Mouse (Mus musculus) gastrocnemius, postnatal 10 days (tissue): ENCODE measurements around the gene Tdgf1. TPM values are rescaled to one million over a fixed set of nuclear protein-coding genes. Genes with fewer than 3 reads are reported as not detected.

ENCODE experiments used
- DNase-seq: peaks from one replicate; pipeline ENCODE4 v3.0.0; 2021; ENCODE audit warnings: mixed read lengths
- total RNA-seq, 2 experiments: library from RNA; stranded (reverse); gene quantifications; 2 replicates each; pipeline ENCODE4 v1.2.3; 2021

The Tdgf1 gene
- total RNA-seq, 2 experiments from 2014 or later = not detected

DNA sequence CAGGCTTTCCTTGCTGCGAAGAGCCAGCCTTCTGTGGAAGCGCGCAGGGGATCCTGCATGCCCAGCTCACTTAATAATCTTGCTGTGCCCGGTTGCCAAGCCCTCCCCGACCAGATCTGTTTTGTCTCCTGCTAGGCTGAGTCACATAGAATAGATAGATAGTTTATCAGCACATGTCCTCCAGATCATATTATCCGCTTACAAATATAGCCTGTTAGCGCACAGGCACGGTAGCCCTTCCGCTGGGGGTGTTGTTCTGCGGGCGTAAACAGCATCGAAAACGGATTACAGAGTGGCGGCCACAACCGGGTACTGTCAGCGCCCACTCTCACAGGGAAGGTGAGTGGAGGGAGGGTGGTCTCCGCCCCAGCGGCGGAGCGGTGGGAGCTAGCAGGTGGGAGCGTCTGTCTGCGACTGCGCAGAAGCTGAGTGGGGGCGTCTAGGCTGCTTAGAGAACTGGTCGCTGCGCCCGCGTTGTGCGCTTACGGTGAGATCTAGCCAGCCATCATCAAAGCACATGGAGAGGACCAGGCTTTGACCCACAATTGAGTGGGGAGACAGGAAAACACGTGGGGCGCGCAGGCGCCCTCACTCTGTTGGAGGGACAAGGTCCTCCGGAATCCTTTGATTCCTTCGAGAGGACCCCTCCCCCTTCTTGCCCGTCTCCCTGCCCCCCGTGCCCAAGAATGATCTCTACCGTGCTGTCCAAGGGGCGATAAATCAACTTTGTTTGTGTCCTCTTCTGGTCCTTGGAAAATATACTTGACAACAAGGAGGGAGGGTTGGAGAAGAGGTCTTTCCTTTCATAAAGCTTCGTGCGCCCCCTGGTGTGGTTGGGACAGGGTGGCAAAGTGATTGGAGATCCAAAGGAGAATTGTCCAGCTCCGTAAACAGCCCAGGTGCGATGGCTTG lies 7.8 kb upstream of the Tdgf1 start:
- DNase-seq = peak; percentile 69

DNA sequence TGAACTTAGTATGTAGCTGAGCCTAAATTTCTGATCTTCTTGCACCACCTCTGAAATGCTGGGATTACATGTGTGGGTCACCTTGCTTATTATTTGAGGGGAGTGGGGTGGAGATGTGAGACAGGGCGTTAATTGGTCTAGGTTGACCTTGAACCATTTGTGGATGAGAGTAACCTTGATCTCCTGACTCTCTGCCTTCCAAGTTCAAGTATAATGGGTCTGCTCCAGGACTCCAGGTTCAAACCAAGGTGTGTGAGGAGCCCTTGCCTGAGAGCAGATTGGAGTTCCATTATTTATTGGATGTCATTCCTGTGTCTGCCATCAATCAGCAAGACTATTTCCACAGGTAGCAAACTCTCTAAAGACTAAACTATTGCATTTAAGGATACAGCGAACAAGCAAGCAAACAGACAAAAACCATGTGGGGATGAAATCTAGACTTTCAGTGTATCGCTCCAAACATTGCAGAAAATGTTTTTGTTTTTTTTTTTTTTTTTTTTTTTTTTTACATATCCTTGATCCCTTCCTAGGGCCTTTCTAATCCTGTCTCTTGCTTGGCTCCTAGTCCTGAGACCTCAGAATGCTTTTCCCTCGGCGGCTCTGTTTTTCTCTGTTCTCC lies 7.1 kb upstream of the Tdgf1 start:
- DNase-seq = no peak

DNA sequence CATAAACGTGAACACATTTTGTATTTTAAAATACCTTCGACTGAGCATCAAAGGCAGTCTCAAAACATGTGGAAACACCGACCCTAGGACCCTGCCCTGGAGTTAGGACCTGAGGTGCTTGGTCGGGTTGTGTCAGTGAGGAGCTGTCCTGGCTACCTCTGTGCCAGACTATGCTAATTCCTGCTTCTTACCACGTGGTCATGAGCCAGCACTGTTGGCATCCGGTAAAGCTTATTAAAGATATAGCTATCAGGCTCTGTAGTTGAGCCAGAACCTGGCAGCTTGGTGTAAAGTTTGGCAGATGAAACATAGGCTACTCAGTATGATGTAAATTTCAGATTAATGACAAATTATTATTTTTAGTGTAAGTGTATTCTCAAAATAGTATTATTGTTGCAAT lies 6.4 kb upstream of the Tdgf1 start:
- no peak for DNase-seq

DNA sequence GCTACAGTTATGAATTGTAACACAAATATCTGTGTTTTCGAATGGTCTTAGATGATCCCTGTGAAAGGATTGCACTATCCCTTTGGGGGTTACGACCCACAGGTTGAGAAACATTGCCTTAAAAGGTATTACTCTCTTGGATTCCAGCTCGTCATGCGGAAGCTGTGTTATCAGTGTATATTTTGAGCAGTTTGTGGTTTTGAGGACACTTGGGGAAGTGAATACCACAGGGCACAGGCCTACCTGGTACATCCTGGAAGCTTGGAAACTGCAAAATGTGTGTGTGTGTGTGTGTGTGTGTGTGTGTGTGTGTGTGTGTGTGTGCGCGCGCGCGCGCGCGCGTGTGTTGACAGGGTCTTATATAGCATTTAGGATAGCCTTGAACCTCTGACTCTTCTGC lies 5.9 kb upstream of the Tdgf1 start:
- DNase-seq = no peak

DNA sequence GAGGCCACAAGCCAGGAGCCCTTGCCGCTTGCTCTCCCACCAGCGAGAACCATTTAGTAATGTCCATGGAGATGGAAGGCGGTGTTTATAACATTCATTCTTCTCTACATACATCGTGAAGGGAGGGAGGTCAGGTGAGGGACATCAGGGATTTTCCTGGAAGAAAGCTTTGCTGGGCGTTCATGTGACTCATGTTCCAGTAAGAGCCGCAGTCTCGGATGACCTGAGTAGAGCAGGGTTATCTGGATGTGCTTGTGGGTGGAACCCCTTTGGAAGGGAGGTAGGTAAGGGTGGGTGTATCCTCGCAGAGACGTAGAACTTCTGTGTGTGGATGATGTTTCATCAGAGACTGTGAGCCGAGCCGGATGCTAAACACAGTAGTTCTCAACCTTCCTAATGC lies 5.4 kb upstream of the Tdgf1 start, which contains the start of gene Lrrc2:
Gene Lrrc2, plus strand, starts transcription at position 149 of the 400 bp plus-strand sequence.
- no peak for DNase-seq

DNA sequence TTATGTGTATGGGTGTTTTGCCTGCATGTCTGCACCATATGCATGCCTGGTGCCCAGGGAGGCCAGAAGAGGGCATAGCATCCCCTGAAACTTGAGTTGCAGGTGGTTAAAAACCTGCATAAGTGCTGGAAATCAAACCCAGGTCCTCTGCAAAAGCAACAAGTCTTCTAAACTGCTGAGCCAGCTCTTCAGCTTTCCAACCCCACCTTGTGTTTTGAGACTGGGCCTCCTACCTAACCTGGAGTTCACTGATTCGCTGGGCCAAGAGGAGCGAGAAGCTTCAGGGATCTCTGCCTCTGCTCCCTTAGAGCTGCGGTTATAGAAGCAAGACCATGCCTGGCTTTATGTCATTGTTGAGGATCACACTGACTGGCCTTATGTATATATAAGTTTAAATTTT lies 4.2 kb upstream of the Tdgf1 start:
- DNase-seq = no peak

DNA sequence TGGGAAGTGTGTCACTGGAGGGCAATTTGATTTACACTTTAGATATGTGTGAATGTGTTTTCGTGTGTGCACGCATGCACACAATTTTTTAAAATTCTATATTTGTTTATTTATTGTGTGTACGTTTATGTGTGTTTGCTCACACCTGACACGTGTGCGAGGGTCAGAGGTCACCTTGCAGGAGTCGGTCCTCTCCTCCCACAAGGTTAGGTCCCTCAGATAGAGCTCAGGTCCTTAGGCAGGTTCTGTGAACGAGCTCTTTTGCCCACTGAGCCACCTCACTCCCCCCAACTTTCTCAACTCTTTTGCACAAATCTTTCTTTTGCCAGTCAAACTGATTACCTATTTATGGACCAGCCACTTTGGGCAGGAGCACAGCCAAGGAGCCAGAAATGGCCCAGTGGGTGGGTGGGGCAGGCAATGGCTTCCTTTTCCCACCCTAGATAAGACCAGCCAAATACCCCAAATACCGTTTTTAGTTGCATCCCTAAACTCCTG lies 2.9 kb upstream of the Tdgf1 start:
- no peak for DNase-seq

DNA sequence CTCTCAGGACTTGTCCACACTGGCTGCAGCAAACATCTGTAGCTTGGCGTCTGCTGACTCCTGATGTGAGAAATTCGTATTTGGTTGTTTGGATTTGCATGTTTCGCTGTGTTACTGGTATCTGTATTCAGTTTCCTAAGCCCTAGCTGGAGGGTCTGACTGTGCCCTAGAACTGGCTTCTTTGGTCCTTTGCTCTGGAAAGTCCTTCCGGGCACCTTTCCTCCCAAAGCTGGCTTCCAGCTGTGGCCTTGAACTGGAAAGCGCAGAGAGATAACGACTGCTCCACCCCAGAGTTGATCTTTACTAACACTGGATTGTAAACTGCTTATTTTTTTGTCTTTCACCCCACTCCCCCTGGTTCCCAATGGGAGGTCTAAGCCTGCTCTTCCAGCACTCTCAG lies 1.9 kb upstream of the Tdgf1 start:
- no peak for DNase-seq

DNA sequence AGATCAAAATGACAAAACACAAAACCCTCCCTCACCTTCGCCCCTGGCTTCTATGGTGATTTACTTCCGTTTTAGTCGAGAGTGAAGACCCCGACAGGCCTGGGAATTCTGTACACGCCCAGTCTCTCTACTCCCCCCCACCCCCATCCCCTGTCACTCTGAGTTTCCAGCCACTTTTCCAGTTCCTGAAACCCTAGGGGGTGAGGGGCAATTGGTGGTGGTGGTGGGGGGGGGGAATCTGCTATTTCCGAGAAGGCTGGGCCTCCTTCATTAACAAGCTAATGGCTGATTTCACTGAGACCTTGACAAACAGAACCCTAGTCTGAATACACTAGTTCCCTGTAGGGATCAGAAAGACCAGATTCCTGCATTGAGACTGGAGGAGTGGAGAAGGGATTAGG lies 1.3 kb upstream of the Tdgf1 start:
- DNase-seq = no peak

DNA sequence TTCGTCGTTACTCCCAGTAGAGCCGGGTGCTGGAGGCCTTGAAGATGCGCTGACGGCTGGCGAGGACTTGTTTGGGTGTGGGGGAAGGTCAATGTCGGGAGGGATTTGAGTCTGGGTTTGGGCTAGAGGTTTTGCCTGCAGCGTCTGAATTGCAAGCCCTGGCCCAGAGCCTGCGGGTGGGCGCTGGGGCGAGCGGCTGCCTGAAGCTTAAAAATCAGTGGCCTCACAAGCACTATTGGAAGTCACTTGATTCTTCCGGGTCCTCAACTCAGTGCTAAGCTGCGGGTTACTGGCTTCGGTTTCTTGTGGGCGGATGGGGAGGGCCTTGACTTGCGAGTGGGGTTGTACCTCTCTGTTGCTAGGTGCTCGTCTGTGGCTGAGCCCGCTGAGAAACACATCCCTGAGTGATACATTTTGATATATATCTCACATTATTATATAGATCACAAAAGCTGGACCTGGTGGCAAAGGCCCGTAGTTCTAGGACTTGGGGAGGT lies 638 bp upstream of the Tdgf1 start:
- DNase-seq = no peak

DNA sequence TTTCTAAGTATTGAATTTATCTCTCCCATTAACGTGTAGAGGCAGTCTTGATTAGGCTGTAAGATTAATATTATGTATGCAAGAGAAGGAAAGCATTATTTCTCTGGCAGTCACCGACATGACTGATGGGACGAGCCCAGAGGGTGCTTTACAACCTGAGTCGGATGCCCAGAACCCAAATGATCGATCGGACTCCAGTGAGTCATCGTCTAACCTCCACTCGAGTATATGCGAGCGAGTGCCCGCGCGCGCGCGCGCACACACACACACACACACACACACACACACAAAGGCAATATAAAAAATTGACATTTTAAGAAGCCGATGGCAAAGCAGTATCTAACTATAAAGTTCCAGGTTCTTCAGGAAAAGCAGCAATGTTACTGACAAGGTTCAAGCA lies 615 bp downstream of the Tdgf1 start:
- DNase-seq = no peak

DNA sequence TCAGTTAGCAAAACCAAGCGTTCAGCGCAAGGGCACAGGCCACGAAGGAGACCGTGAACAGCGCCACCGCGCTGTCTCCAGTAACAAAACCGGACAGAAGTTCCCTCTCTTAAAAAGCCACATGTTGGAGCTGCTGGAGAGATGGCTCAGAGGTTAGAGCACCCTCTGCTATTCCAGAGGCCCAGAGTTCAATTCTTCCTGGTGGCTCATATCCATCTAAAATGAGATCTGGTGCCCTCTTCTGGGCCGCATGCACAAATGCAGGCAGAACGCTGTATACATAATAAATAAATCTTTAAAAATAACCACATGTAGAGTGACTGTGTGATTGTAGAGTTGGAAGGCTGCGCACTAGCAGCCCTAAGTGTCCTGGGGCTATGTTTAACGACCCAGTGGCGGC lies 1.7 kb downstream of the Tdgf1 start:
- no peak for DNase-seq

DNA sequence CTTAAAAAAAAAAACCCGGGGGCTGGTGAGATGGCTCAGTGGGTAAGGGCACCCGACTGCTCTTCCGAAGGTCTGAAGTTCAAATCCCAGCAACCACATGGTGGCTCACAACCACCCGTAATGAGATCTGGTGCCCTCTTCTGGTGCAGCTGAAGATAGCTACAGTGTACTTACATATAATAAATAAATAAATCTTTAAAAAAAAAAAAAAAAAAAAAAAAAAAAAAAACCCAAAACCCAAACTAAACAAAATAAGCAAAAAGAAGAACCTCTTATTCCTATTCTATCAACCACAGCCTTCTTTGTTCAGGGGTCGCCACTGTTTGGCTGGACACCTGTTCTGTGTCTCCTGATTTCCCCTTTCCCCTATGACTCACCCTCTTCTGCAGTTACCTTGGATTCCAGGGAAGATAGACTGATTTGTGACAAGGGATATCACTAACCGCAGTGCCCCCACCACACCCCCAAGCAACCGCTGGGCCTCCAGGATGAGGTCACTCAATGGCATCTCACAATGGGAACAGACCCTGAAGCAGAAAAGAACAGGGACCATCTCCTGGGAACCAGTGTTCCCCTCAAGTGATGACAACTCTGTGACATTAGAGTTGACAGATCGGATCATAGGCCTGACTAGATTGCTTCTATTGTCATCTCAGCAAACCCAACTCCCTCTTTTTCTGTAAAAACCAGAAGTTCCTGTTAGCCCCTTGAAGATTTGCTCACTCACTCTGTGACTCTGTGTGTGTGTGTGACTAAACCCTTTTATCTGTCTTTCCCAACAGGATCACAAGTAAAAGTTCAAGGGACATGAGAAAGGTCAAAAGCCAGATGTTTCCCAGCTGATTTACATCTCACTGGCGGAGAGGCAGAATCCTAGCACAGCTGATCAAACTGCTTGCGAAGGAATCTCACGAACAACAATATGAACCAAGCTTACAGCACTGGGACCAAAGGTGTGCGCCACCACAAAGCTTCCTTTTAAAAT lies 8.2 kb downstream of the Tdgf1 start:
- no peak for DNase-seq

DNA sequence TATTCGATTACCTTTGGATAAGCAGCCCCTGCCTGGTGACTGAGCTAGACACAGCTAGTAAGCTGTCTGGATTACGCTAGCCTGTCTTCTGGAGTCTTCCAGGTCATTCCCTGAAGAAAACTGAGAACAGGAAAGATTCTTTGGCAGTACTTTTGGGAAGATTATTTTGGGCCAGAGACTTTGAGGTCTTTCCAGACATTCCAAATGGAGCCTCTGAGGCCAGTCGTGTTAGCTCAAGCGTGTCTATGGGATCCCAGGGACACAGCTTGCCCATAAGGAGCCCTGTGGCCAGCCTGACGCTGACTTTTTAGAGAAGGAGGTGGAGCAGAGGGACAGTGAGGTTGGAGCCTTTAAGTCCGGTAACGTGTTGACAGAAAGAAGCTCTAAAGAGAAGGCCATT lies 10.0 kb downstream of the Tdgf1 start:
- DNase-seq = no peak

DNA sequence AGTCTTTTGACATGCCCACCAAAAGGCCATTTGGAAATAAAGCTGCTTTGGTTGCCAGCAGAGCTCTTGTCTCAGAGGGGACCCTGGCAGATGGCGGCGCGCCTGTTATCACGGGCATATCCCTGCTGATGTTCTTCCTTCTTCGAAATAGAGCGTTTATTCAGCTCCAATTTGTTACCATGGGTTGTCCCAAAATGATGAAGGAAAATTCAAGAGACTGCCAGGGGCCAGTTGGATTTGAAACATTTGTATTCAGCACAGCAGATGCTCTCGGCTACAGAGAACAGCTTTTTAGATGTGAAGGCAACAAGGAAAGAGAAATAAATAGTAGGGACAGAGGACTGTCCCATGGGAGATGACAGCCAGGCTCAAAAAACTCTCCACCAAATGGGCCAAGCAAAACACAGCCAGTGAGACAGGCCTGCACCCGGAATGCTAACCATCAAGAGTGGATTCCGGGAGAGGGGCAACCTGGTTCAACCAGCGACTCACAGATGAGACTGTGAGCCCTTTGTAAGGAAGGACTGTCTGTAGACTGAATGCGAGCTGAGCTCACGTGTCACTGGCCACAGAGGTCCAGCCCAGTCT lies 12.0 kb downstream of the Tdgf1 start:
- no peak for DNase-seq

DNA sequence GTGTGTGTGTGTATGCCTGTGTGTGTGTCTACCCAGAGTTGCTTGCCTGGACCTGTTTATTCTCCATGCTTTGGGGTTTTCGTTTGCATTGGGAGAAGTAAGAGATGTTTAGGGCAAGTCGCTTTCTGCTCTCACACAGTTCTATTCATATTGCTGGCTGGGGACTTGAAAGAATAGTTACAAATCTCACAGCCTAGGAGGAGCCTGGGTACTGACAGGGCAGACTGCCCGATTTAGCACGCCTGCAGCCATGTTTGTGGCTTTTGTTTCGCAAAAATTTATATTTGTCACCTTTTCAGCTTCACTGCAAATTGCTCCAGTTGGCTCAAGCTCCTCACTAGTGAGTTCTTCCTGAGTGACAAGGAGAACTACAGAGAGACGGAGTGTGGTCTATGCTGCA lies 14.4 kb downstream of the Tdgf1 start:
- no peak for DNase-seq

DNA sequence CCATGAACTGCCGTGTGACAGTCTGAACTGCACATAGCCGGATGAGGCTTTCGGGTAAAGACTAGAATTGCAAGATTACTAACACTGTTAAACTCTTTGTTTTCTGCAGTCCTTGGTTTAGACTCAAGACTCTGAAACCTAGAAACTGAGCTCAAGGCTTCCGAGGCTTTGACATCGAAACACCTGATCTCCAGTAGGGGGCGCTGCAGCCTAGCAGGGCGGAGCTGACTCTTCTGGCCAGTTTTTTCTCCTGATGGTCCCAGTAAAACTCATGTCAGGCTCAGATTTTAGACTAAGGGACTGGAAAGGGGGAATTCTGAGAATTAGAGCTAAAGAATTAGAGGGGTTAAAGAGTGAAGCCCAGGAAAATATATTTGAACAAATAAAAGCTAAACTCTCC lies 23.2 kb downstream of the Tdgf1 start:
- peak; percentile 85 for DNase-seq

DNA sequence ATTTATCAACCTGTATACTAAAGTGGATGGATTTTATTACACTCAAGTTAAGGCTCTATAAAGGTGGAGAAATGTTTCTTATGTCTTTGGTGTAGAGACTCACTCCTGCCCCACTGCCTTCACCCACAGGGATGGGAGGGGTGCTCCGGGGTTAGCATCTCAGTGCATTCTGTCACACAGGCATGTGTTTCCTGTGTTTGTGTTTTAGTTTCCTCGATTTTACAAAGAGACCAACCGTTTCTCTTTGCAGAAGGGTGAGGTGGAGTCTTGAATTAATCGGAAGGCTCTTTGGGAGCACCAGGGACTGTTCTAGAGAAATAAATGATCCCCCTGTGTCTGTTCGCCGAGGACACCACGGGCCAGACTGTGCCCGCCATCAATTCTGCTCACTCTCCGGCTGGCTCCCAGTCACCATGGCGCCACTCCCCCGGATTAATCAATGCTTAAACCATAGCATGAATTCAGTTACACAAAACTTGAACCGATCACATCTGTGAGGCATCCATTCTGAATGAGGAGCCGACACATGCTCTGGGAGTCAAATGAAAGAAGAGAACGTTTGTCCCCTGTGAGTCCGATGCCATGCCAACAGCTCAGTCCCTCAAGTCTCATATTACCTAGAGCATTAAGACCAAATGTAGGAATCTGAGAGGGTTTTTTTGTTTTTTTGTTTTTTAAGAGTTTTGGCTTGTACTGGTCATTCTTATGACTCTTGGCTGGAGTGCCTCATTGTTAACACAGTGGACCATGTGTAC lies 25.1 kb downstream of the Tdgf1 start:
- no peak for DNase-seq

DNA sequence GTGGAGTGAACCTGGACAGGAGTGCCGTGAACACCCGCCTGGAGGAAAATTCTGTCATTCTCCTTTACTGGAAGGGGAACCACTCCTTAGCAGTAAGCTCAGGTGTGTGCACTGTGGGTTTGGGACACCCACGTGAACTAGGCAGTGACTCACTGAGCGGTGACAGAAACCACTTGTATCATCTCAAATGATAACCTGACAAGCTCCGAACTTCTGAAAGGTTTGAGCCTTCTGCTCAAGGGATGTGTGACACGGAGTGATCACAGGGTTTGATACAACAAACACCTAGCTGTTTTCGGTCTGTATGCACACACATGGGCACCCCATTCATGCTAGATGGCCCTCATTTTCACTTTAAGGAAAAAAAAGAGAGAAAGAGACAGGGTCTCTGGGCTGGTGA lies 29.2 kb downstream of the Tdgf1 start, which contains the start of gene Fam240a:
Gene Fam240a, minus strand, starts transcription at position 76 of the 400 bp plus-strand sequence.
- no peak for DNase-seq

DNA sequence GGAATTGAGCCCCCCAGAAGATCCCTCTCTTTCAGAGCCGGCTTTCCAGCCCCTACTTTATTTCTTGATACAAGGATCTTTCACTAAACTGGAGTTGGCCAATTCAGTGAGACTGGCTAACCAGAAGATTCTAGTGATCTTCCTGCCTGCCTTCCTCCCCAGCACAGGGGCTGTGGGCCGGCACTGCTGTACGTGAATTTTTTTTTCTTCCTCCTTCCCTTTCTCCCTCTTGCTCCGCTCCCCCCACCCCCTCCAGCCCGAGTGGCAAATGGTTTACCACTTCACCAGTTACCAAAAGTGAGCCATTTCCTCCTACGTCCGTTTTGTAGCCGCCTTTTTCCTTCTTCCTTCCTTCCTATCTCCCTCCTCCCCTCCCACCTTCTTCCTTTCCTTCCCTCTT lies 30.5 kb downstream of the Tdgf1 start:
- DNase-seq = no peak
